Mouse (Mus musculus) cerebellum, adult 2 months (tissue): Measurements from ENCODE around the gene Nle1. TPM values are rescaled to one million over a fixed set of nuclear protein-coding genes. Genes with fewer than 3 reads are reported as not detected.

Source experiments
- DNase-seq, 2 experiments: peaks; one replicate each; pipeline ENCODE4 v3.0.0; 2021
- H3K27ac ChIP-seq: fragments of 200-500 bp; 2 replicates; pipeline ENCODE4 v1.5.1; 2012; ENCODE audit warnings: low read length, control low read depth, inconsistent platforms; ENCODE audit not compliant: insufficient read depth
- H3K27me3 ChIP-seq: fragments of 200-500 bp; 2 replicates; pipeline ENCODE4 v1.6.1; 2012; ENCODE audit warnings: inconsistent platforms, mild to moderate bottlenecking, low read length, moderate library complexity; ENCODE audit not compliant: control insufficient read depth, insufficient read depth
- H3K4me1 ChIP-seq: fragments of 200-500 bp; 2 replicates; pipeline ENCODE4 v1.6.1; 2011; ENCODE audit warnings: low read length; ENCODE audit not compliant: control insufficient read depth, insufficient read depth
- H3K4me3 ChIP-seq: fragments of 200-500 bp; replicated peaks from 2 replicates; pipeline ENCODE3; 2011; ENCODE audit warnings: mild to moderate bottlenecking, low read depth, low read length, control low read depth; ENCODE audit not compliant: insufficient read depth
- CTCF ChIP-seq: fragments of 200-500 bp; IDR thresholded peaks from 2 replicates; pipeline ENCODE4 v1.5.1; 2011; ENCODE audit warnings: low read depth, mild to moderate bottlenecking, control low read depth, low read length, moderate library complexity, borderline replicate concordance; ENCODE audit not compliant: insufficient read depth
- POLR2A ChIP-seq: fragments of 200-500 bp; IDR thresholded peaks from 2 replicates; pipeline ENCODE4 v1.6.1; 2011; ENCODE audit warnings: low read length, control low read depth, borderline replicate concordance; ENCODE audit not compliant: insufficient read depth
- WGBS: fragments of 180-500 bp; shearing (Covaris S2); methylation state at CpG from one replicate; pipeline ENCODE4 v1.1.7; 2018; 5-methylcytosine and 5-hydroxymethylcytosine counted together
- polyA plus RNA-seq: library from polyadenylated mRNA; depleted of rRNA; stranded (reverse); fragments of >200 nt; gene quantifications from 2 replicates; pipeline ENCODE4 v1.2.3, GENCODE M21; 2012

Gene Nle1
- polyA plus RNA-seq, 1 experiment = 43.0 TPM

DNA sequence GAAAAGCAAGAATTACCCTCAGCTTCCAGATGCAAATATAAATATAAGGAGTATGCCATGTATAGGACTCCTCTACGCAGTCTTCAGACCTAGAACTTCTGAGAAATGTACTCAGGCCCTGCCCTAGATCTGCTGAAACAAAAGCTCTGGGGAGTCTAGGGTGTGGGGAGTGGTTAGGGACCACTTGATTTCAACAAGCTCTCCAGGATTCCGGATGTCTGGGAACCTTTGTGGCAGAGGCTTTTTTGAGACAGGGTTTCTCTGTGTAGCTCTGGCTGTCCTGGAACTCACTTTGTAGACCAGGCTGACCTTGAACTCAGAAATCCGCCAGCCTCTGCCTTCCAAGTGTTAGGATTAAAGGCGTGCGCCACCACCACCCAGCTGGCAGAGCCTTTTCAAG is 2.4 kb downstream of the Nle1 start:
- TF ChIP-seq POLR2A (no peak), CTCF (no peak)
- WGBS = 86% methylated on average over 5 of the region's 5 CpGs
- H3K27ac ChIP-seq = no peak overlapping the region
- DNase-seq = no peak
- H3K4me3 ChIP-seq = no peak overlapping the region
- H3K4me1 ChIP-seq = peaks cover 4% of the 10 kb centered on the region; the same call in 1 of the 2 replicates
- H3K27me3 ChIP-seq = no peaks in the 10 kb centered on the region

DNA sequence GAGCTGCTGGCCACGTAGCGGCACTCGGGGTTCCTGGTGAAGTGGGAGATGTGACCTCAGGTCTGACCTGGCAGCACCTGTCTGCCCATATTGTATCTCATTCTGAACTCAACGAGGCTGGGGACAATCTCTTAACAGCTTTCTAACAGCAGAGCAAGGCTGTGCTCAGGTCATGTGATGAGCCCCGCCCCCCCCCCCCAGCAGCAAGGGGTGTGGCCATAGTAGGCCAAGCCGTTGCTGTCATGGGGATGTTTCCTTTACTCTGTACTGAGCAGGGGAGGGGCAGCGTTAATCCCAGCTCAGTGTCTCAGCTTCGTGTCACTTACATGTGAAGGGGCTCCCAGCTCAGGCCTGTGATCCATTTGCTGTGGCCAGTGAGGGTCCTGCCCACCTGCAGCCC is 3.3 kb downstream of the Nle1 start:
- 66% methylated on average over 8 of the region's 8 CpGs for WGBS
- no peak for DNase-seq
- TF ChIP-seq CTCF = no peak
- TF ChIP-seq POLR2A = no peak

GRCm38 (mm10) chr11:82901606-82902310 is 6.5 kb downstream of the Nle1 start:
- no peaks in the 10 kb centered on the region for H3K4me1 ChIP-seq
- no peak overlapping the region for H3K27ac ChIP-seq
- TF ChIP-seq POLR2A (no peak), CTCF (no peak)
- 42% methylated on average over 20 of the region's 20 CpGs for WGBS
- H3K4me3 ChIP-seq = no peak overlapping the region
- H3K27me3 ChIP-seq = no peaks in the 10 kb centered on the region
- peak; percentile 67 to 74 for DNase-seq

More for the DNA sequence above, 3.3 kb downstream of the Nle1 start:
- H3K27ac ChIP-seq = no peak overlapping the region
- no peak overlapping the region for H3K4me3 ChIP-seq
- H3K27me3 ChIP-seq = no peaks in the 10 kb centered on the region
- peaks cover 4% of the 10 kb centered on the region; the same call in 1 of the 2 replicates for H3K4me1 ChIP-seq

DNA sequence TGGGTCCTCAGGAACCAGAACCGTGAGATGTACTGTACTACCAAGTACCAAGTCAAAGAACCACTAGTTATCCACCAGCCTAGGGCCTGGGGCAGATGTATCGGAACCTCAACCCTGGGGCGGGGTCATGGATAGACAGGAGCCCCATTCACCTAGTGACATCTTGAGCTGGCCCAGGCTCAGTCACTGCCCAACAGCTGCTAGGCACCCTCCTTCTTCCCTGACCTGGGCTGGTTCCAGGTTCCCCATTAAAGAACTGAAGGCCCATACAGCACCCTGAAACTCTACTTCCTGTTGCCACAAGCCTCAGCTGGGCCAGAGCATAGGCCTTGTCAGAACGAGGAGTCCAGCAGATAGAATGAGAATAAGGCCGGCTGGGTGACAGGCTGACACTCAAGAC is 8.5 kb downstream of the Nle1 start:
- H3K4me3 ChIP-seq = no peak overlapping the region
- 91% methylated on average over 5 of the region's 5 CpGs for WGBS
- no peak for TF ChIP-seq CTCF
- TF ChIP-seq POLR2A = no peak
- DNase-seq = no peak
- no peaks in the 10 kb centered on the region for H3K4me1 ChIP-seq
- H3K27ac ChIP-seq = no peak overlapping the region
- H3K27me3 ChIP-seq = no peaks in the 10 kb centered on the region

DNA sequence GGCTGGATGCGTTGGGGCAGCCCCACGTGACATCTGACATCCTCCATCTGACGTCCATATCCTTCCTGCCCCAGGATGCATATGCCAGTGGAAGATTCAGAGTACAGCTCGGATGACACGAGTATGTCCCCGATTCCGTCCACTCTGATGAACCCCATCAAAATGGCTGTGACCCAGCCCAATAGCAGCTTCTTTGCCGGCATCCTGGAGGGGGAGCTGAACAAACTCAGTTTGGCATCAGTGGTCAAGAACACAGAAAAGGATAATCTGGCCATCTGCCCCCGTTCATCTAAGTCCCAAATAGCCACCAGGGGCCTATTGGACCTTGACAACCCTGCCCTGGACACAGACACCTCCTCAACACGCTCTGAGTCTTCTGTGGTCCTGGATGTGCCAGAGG is 10.7 kb downstream of the Nle1 start:
- WGBS = 61% methylated on average over 10 of the region's 10 CpGs
- H3K4me1 ChIP-seq = no peaks in the 10 kb centered on the region
- H3K4me3 ChIP-seq = no peak overlapping the region
- TF ChIP-seq CTCF (no peak), POLR2A (no peak)
- DNase-seq = no peak
- no peaks in the 10 kb centered on the region for H3K27me3 ChIP-seq
- no peak overlapping the region for H3K27ac ChIP-seq

DNA sequence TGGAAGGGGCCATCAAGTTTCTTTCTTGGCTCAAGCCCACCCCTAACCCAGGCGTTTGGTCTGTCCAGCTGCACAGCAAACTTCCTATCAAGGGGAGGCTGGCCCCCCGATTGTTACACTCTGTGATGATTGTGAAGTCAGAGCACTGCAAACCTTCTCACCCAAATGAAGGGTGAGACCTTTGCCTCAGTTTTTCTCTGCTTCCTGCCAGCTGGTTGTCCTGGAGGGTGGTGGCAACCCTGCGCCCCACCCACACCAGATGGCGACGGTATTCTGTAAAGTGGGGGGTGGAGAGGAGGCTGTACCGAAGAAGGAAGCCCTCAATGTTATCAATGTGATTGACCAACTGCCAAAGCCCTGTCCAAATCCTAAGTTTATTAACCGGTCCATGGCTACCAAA is 16.3 kb downstream of the Nle1 start, which contains the start of gene Fndc8:
TSS of gene Fndc8 (plus strand) at position 189 of the 400 bp plus-strand sequence.
- TF ChIP-seq CTCF (no peak), POLR2A (no peak)
- no peak for DNase-seq
- Histone ChIP-seq H3K4me3 (no peak within 1 kb of the TSS), H3K27me3 (no peaks in the 10 kb centered on the region), H3K4me1 (peaks cover 4% of the 10 kb centered on the region; the same call in 1 of the 2 replicates), H3K27ac (no peak within 1 kb of the TSS)
- 58% methylated on average over 7 of the region's 7 CpGs for WGBS

DNA sequence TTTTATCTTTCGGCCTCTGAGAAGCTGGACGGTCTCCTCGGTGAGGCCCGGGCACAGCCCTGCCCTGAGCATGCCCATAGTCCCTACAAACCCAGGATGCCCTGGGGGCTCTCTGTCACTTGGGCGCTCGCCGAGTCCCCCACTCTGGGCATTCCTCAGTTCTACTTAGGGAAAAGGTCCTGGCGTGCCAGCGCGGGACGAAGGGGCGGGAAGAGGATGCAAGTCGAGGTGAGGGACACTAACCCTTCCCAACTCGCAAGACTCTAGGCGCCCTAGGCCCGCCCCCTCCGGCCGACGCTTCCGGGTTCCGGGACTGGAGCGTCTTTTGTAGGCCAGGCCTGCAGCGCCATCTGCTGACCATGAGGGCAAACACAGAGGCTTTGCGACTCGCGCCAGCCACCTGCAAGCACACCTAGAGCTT is 17.9 kb downstream of the Nle1 start, which contains the start of gene Rad51d:
TSS of gene Rad51d (minus strand) at position 273 of the 421 bp plus-strand sequence.
- Histone ChIP-seq H3K4me1 (peaks cover 4% of the 10 kb centered on the region; the same call in 1 of the 2 replicates), H3K27ac (peak within 1 kb of the TSS; percentile 53), H3K27me3 (no peaks in the 10 kb centered on the region), H3K4me3 (peak within 1 kb of the TSS; percentile 89)
- WGBS = 1% methylated on average over 26 of the region's 26 CpGs
- peak; percentile 93 to 95 for DNase-seq
- TF ChIP-seq CTCF = peak; percentile 94
- peak; percentile 62; the same call in 1 of the 2 replicates for TF ChIP-seq POLR2A
